Mouse (Mus musculus): ENCODE measurements at regions not wholly inside any gene's neighbourhood (a gene's known extent, or its start where the extent isn't known, plus 50 kb on each side); places are given as distances from the start of the nearest gene placed in this dataset.

DNA sequence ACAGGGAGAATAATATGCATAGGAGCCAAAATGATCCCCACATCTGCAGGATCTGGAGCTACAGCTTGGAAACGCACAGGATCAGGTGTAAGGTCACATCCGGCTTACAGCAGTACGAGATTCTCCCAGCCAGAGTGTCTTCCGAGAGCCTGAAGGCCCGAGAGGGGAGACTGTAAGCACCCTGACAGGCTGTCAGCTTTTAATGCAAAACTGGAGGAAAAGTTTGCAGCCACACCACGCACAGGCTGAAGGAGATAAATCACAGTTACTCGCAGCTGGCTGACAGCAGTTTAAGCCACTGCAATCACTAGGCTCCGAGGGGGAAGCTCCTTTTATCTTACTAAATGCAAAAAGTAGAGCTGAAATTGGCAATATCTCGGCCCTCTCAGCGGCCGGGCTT is 149.1 kb downstream of the Cyld start:
- 50% methylated on average over 11 of the region's 11 CpGs for WGBS
- H3K4me1 ChIP-seq (ENCODE audit: control insufficient read depth in 2 of 2, insufficient read depth in 2 of 2, low read length in 2 of 2): no peaks in the 10 kb centered on the region
- no peaks in the 10 kb centered on the region for H3K9me3 ChIP-seq (ENCODE audit: control insufficient read depth, low read length)
- H3K4me2 ChIP-seq (ENCODE audit: low read length): no peak overlapping the region
- no peak overlapping the region for H3K27ac ChIP-seq (replicated peaks in 1 of 2; ENCODE audit: control insufficient read depth in 1 of 2, insufficient read depth in 1 of 2, low read depth in 2 of 2, low read length in 2 of 2)
- H3K27me3 ChIP-seq (ENCODE audit: control insufficient read depth, insufficient read depth, low read length): no peaks in the 10 kb centered on the region
- no peak for ATAC-seq (ENCODE audit: insufficient number of reproducible peaks, insufficient read depth, low FRiP score, low read depth)
- H3K36me3 ChIP-seq (ENCODE audit: control insufficient read depth, insufficient read depth, low read length): no peaks in the 10 kb centered on the region
- no peak overlapping the region for H3K9ac ChIP-seq (ENCODE audit: low read length)
- no peak overlapping the region for H3K4me3 ChIP-seq (ENCODE audit: control insufficient read depth in 1 of 2, insufficient read depth in 1 of 2, low read depth in 1 of 2, low read length in 2 of 2)

- Histone ChIP-seq H3K4me3 (ENCODE audit: control insufficient read depth in 1 of 2, insufficient read depth in 1 of 2, low read depth in 1 of 2, low read length in 2 of 2) (no peak overlapping the region), H3K9ac (ENCODE audit: low read length) (no peak overlapping the region), H3K9me3 (ENCODE audit: control insufficient read depth, low read length) (no peaks in the 10 kb centered on the region), H3K4me2 (ENCODE audit: low read length) (no peak overlapping the region), H3K27me3 (ENCODE audit: control insufficient read depth, insufficient read depth, low read length) (no peaks in the 10 kb centered on the region), H3K36me3 (ENCODE audit: control insufficient read depth, insufficient read depth, low read length) (no peaks in the 10 kb centered on the region), H3K27ac (replicated peaks in 1 of 2; ENCODE audit: control insufficient read depth in 1 of 2, insufficient read depth in 1 of 2, low read depth in 2 of 2, low read length in 2 of 2) (no peak overlapping the region), H3K4me1 (ENCODE audit: control insufficient read depth in 2 of 2, insufficient read depth in 2 of 2, low read length in 2 of 2) (no peaks in the 10 kb centered on the region)
- WGBS: 38% methylated on average over 5 of the region's 5 CpGs
- ATAC-seq (ENCODE audit: insufficient number of reproducible peaks, insufficient read depth, low FRiP score, low read depth): no peak
Observed at GRCm38 (mm10) chr8:88844370-88844769, 147.5 kb downstream of the Cyld start.

DNA sequence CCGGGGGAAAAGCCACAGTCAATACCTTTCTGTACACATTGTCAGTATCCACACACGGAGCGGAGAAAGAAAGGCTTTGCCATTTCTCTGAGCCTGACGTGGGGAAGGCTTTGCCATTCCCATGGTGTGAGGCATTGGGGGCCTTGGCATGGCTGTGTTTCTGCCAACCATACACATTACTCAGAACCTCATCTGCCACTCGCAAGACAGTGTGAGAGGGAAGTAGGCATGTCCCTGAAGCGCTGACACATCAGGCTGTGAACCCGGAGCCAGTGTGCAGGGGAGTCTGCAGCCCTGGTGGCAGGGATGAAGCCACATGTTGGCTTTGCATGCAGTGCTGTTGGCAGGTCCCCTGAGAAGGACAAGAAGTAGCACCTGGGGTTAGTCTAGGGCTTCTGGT is 145.6 kb downstream of the Cyld start:
- Histone ChIP-seq H3K9ac (ENCODE audit: low read length) (no peak overlapping the region), H3K36me3 (ENCODE audit: control insufficient read depth, insufficient read depth, low read length) (no peaks in the 10 kb centered on the region), H3K9me3 (ENCODE audit: control insufficient read depth, low read length) (no peaks in the 10 kb centered on the region), H3K27ac (replicated peaks in 1 of 2; ENCODE audit: control insufficient read depth in 1 of 2, insufficient read depth in 1 of 2, low read depth in 2 of 2, low read length in 2 of 2) (no peak overlapping the region), H3K4me1 (ENCODE audit: control insufficient read depth in 2 of 2, insufficient read depth in 2 of 2, low read length in 2 of 2) (no peaks in the 10 kb centered on the region), H3K4me3 (ENCODE audit: control insufficient read depth in 1 of 2, insufficient read depth in 1 of 2, low read depth in 1 of 2, low read length in 2 of 2) (no peak overlapping the region), H3K4me2 (ENCODE audit: low read length) (no peak overlapping the region), H3K27me3 (ENCODE audit: control insufficient read depth, insufficient read depth, low read length) (no peaks in the 10 kb centered on the region)
- no peak for ATAC-seq (ENCODE audit: insufficient number of reproducible peaks, insufficient read depth, low FRiP score, low read depth)
- WGBS: 82% methylated on average over 7 of the region's 7 CpGs

DNA sequence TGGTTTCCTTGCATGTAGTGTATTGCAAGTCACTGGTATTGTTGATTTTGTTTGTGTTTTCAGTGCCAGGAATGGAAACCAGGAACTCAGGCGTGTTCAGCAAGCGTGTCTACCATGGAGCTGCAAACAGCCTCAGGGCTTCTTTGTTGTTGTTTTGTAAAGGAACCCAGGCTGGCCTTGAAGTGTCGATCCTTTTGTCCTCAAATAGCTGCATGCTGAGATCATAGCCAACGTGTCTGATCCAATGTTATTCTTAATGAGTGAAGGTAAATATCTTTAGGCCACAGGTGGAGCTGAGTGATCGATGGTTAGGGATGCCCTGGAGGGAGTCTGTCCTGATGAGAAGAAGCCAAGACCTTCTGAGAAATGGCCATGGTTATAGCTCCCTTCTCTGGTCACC is 143.3 kb downstream of the Cyld start:
- WGBS: 71% methylated on average over 5 of the region's 5 CpGs
- Histone ChIP-seq H3K4me3 (ENCODE audit: control insufficient read depth in 1 of 2, insufficient read depth in 1 of 2, low read depth in 1 of 2, low read length in 2 of 2) (no peak overlapping the region), H3K4me2 (ENCODE audit: low read length) (no peak overlapping the region), H3K9me3 (ENCODE audit: control insufficient read depth, low read length) (no peaks in the 10 kb centered on the region), H3K27me3 (ENCODE audit: control insufficient read depth, insufficient read depth, low read length) (no peaks in the 10 kb centered on the region), H3K27ac (replicated peaks in 1 of 2; ENCODE audit: control insufficient read depth in 1 of 2, insufficient read depth in 1 of 2, low read depth in 2 of 2, low read length in 2 of 2) (no peak overlapping the region), H3K9ac (ENCODE audit: low read length) (no peak overlapping the region), H3K4me1 (ENCODE audit: control insufficient read depth in 2 of 2, insufficient read depth in 2 of 2, low read length in 2 of 2) (no peaks in the 10 kb centered on the region), H3K36me3 (ENCODE audit: control insufficient read depth, insufficient read depth, low read length) (no peaks in the 10 kb centered on the region)
- ATAC-seq (ENCODE audit: insufficient number of reproducible peaks, insufficient read depth, low FRiP score, low read depth): no peak

GRCm38 (mm10) chr8:88835756-88836291 is 139.0 kb downstream of the Cyld start:
- Histone ChIP-seq H3K9me3 (ENCODE audit: control insufficient read depth, low read length) (no peaks in the 10 kb centered on the region), H3K4me1 (ENCODE audit: control insufficient read depth in 2 of 2, insufficient read depth in 2 of 2, low read length in 2 of 2) (no peaks in the 10 kb centered on the region), H3K4me2 (ENCODE audit: low read length) (no peak overlapping the region), H3K4me3 (ENCODE audit: control insufficient read depth in 1 of 2, insufficient read depth in 1 of 2, low read depth in 1 of 2, low read length in 2 of 2) (no peak overlapping the region), H3K9ac (ENCODE audit: low read length) (no peak overlapping the region), H3K36me3 (ENCODE audit: control insufficient read depth, insufficient read depth, low read length) (no peaks in the 10 kb centered on the region), H3K27me3 (ENCODE audit: control insufficient read depth, insufficient read depth, low read length) (no peaks in the 10 kb centered on the region), H3K27ac (replicated peaks in 1 of 2; ENCODE audit: control insufficient read depth in 1 of 2, insufficient read depth in 1 of 2, low read depth in 2 of 2, low read length in 2 of 2) (no peak overlapping the region)
- WGBS: 65% methylated on average over 12 of the region's 12 CpGs
- no peak for ATAC-seq (ENCODE audit: insufficient number of reproducible peaks, insufficient read depth, low FRiP score, low read depth)

- no peak for ATAC-seq (ENCODE audit: insufficient number of reproducible peaks, insufficient read depth, low FRiP score, low read depth)
- no peak overlapping the region for H3K27ac ChIP-seq (replicated peaks in 1 of 2; ENCODE audit: control insufficient read depth in 1 of 2, insufficient read depth in 1 of 2, low read depth in 2 of 2, low read length in 2 of 2)
Observed at GRCm38 (mm10) chr8:88825816-88826215, 129.0 kb downstream of the Cyld start.

GRCm38 (mm10) chr8:88823931-88824330 is 127.1 kb downstream of the Cyld start:
- no peak overlapping the region for H3K9ac ChIP-seq (ENCODE audit: low read length)
- WGBS: 79% methylated on average over 7 of the region's 7 CpGs

More at GRCm38 (mm10) chr8:88825816-88826215, 129.0 kb downstream of the Cyld start:
- H3K36me3 ChIP-seq (ENCODE audit: control insufficient read depth, insufficient read depth, low read length): no peaks in the 10 kb centered on the region
- H3K9me3 ChIP-seq (ENCODE audit: control insufficient read depth, low read length): peaks cover 8% of the 10 kb centered on the region; the same call in 1 of the 2 replicates
- no peak overlapping the region for H3K4me3 ChIP-seq (ENCODE audit: control insufficient read depth in 1 of 2, insufficient read depth in 1 of 2, low read depth in 1 of 2, low read length in 2 of 2)
- 47% methylated on average over 5 of the region's 5 CpGs for WGBS
- H3K4me2 ChIP-seq (ENCODE audit: low read length): no peak overlapping the region
- no peaks in the 10 kb centered on the region for H3K4me1 ChIP-seq (ENCODE audit: control insufficient read depth in 2 of 2, insufficient read depth in 2 of 2, low read length in 2 of 2)
- H3K9ac ChIP-seq (ENCODE audit: low read length): no peak overlapping the region
- H3K27me3 ChIP-seq (ENCODE audit: control insufficient read depth, insufficient read depth, low read length): no peaks in the 10 kb centered on the region

GRCm38 (mm10) chr8:88820275-88820850 is 123.5 kb downstream of the Cyld start:
- Histone ChIP-seq H3K4me1 (ENCODE audit: control insufficient read depth in 2 of 2, insufficient read depth in 2 of 2, low read length in 2 of 2) (no peaks in the 10 kb centered on the region), H3K36me3 (ENCODE audit: control insufficient read depth, insufficient read depth, low read length) (no peaks in the 10 kb centered on the region), H3K9ac (ENCODE audit: low read length) (no peak overlapping the region), H3K27me3 (ENCODE audit: control insufficient read depth, insufficient read depth, low read length) (no peaks in the 10 kb centered on the region; the same call in 1 of the 2 replicates), H3K4me2 (ENCODE audit: low read length) (no peak overlapping the region), H3K9me3 (ENCODE audit: control insufficient read depth, low read length) (peaks cover 8% of the 10 kb centered on the region; the same call in 1 of the 2 replicates), H3K27ac (replicated peaks in 1 of 2; ENCODE audit: control insufficient read depth in 1 of 2, insufficient read depth in 1 of 2, low read depth in 2 of 2, low read length in 2 of 2) (no peak overlapping the region), H3K4me3 (ENCODE audit: control insufficient read depth in 1 of 2, insufficient read depth in 1 of 2, low read depth in 1 of 2, low read length in 2 of 2) (no peak overlapping the region)
- no peak for ATAC-seq (ENCODE audit: insufficient number of reproducible peaks, insufficient read depth, low FRiP score, low read depth)
- WGBS: 75% methylated on average over 5 of the region's 5 CpGs

More at GRCm38 (mm10) chr8:88823931-88824330, 127.1 kb downstream of the Cyld start:
- ATAC-seq (ENCODE audit: insufficient number of reproducible peaks, insufficient read depth, low FRiP score, low read depth): no peak
- H3K27ac ChIP-seq (replicated peaks in 1 of 2; ENCODE audit: control insufficient read depth in 1 of 2, insufficient read depth in 1 of 2, low read depth in 2 of 2, low read length in 2 of 2): no peak overlapping the region
- no peaks in the 10 kb centered on the region for H3K27me3 ChIP-seq (ENCODE audit: control insufficient read depth, insufficient read depth, low read length)
- H3K4me2 ChIP-seq (ENCODE audit: low read length): no peak overlapping the region
- H3K4me3 ChIP-seq (ENCODE audit: control insufficient read depth in 1 of 2, insufficient read depth in 1 of 2, low read depth in 1 of 2, low read length in 2 of 2): no peak overlapping the region
- no peaks in the 10 kb centered on the region for H3K4me1 ChIP-seq (ENCODE audit: control insufficient read depth in 2 of 2, insufficient read depth in 2 of 2, low read length in 2 of 2)
- peaks cover 8% of the 10 kb centered on the region; the same call in 1 of the 2 replicates for H3K9me3 ChIP-seq (ENCODE audit: control insufficient read depth, low read length)
- no peaks in the 10 kb centered on the region for H3K36me3 ChIP-seq (ENCODE audit: control insufficient read depth, insufficient read depth, low read length)
